Mouse (Mus musculus): ENCODE data around the gene Slc39a11. TPM values are rescaled to one million over a fixed set of nuclear protein-coding genes. Genes with fewer than 3 reads are reported as not detected.

Gene Slc39a11
- polyA plus RNA-seq, 1 experiment from 2014 or later, result 21.4 TPM

- ATAC-seq (ENCODE audit: insufficient number of reproducible peaks, insufficient read depth, low FRiP score, low TSS enrichment), result no peak
- Histone ChIP-seq H3K9ac (no peak overlapping the region), H3K4me1 (peaks cover 10% of the 10 kb centered on the region; the same call in 1 of the 2 replicates), H3K27ac (no peak overlapping the region), H3K9me3 (0 out of 2 replicates have a peak, but pooled peaks cover 4% of the 10 kb centered on the region), H3K27me3 (no peaks in the 10 kb centered on the region), H3K4me3 (no peak overlapping the region), H3K36me3 (no peaks in the 10 kb centered on the region), H3K4me2 (replicated peaks) (no peak overlapping the region)
- WGBS, result 53% methylated on average over 5 of the region's 5 CpGs
These were observed 214.2 kb downstream of the Slc39a11 start for GRCm38 (mm10) chr11:113435696-113436095.

GRCm38 (mm10) chr11:113431161-113431560 lies 218.7 kb downstream of the Slc39a11 start:
- Histone ChIP-seq H3K27ac (no peak overlapping the region), H3K27me3 (no peaks in the 10 kb centered on the region), H3K4me1 (no peaks in the 10 kb centered on the region), H3K9me3 (0 out of 2 replicates have a peak, but pooled peaks cover 4% of the 10 kb centered on the region), H3K36me3 (no peaks in the 10 kb centered on the region), H3K4me3 (no peak overlapping the region), H3K4me2 (replicated peaks) (no peak overlapping the region), H3K9ac (no peak overlapping the region)
- no peak for ATAC-seq (ENCODE audit: insufficient number of reproducible peaks, insufficient read depth, low FRiP score, low TSS enrichment)
- WGBS, result 68% methylated on average over 7 of the region's 7 CpGs

- Histone ChIP-seq H3K27me3 (no peaks in the 10 kb centered on the region), H3K4me3 (no peak overlapping the region), H3K4me2 (replicated peaks) (no peak overlapping the region), H3K4me1 (0 out of 2 replicates have a peak, but pooled peaks cover 3% of the 10 kb centered on the region), H3K27ac (no peak overlapping the region), H3K9me3 (no peaks in the 10 kb centered on the region), H3K9ac (no peak overlapping the region), H3K36me3 (no peaks in the 10 kb centered on the region)
- ATAC-seq (ENCODE audit: insufficient number of reproducible peaks, insufficient read depth, low FRiP score, low TSS enrichment), result no peak
- whole genome bisulfite sequencing, result 67% methylated on average over 9 of the region's 9 CpGs
These were observed 224.0 kb downstream of the Slc39a11 start for GRCm38 (mm10) chr11:113425882-113426281.

GRCm38 (mm10) chr11:113425454-113425853 lies 224.4 kb downstream of the Slc39a11 start:
- 67% methylated on average over 3 of the region's 3 CpGs for WGBS
- Histone ChIP-seq H3K4me1 (0 out of 2 replicates have a peak, but pooled peaks cover 3% of the 10 kb centered on the region), H3K9me3 (no peaks in the 10 kb centered on the region), H3K36me3 (no peaks in the 10 kb centered on the region), H3K27ac (no peak overlapping the region), H3K4me3 (no peak overlapping the region), H3K4me2 (replicated peaks) (no peak overlapping the region), H3K9ac (no peak overlapping the region), H3K27me3 (no peaks in the 10 kb centered on the region)
- ATAC-seq (ENCODE audit: insufficient number of reproducible peaks, insufficient read depth, low FRiP score, low TSS enrichment), result no peak

GRCm38 (mm10) chr11:113424765-113425164 lies 225.1 kb downstream of the Slc39a11 start:
- 91% methylated on average over 3 of the region's 4 CpGs for WGBS
- Histone ChIP-seq H3K4me3 (no peak overlapping the region), H3K27ac (no peak overlapping the region), H3K9ac (no peak overlapping the region), H3K9me3 (no peaks in the 10 kb centered on the region), H3K4me1 (0 out of 2 replicates have a peak, but pooled peaks cover 3% of the 10 kb centered on the region), H3K36me3 (no peaks in the 10 kb centered on the region), H3K4me2 (replicated peaks) (no peak overlapping the region), H3K27me3 (no peaks in the 10 kb centered on the region)
- no peak for ATAC-seq (ENCODE audit: insufficient number of reproducible peaks, insufficient read depth, low FRiP score, low TSS enrichment)

GRCm38 (mm10) chr11:113422598-113422997 lies 227.3 kb downstream of the Slc39a11 start:
- no peaks in the 10 kb centered on the region for H3K36me3 ChIP-seq
- no peaks in the 10 kb centered on the region for H3K27me3 ChIP-seq
- 0 out of 2 replicates have a peak, but pooled peaks cover 3% of the 10 kb centered on the region for H3K4me1 ChIP-seq
- H3K27ac ChIP-seq, result no peak overlapping the region
- no peak overlapping the region for H3K4me3 ChIP-seq
- H3K9me3 ChIP-seq, result no peaks in the 10 kb centered on the region
- no peak for ATAC-seq (ENCODE audit: insufficient number of reproducible peaks, insufficient read depth, low FRiP score, low TSS enrichment)
- no peak overlapping the region for H3K4me2 ChIP-seq (replicated peaks)
- H3K9ac ChIP-seq, result no peak overlapping the region
- 94% methylated on average over 7 of the region's 7 CpGs for WGBS

- no peak for ATAC-seq (ENCODE audit: insufficient number of reproducible peaks, insufficient read depth, low FRiP score, low TSS enrichment)
- no peaks in the 10 kb centered on the region for H3K36me3 ChIP-seq
- 84% methylated on average over 15 of the region's 15 CpGs for WGBS
- no peak overlapping the region for H3K27ac ChIP-seq
- H3K9ac ChIP-seq, result no peak overlapping the region
- no peak overlapping the region for H3K4me3 ChIP-seq
- no peaks in the 10 kb centered on the region for H3K9me3 ChIP-seq
- H3K27me3 ChIP-seq, result no peaks in the 10 kb centered on the region
- no peak overlapping the region for H3K4me2 ChIP-seq (replicated peaks)
- H3K4me1 ChIP-seq, result no peaks in the 10 kb centered on the region
These were observed 230.8 kb downstream of the Slc39a11 start for GRCm38 (mm10) chr11:113418921-113419655.

GRCm38 (mm10) chr11:113417948-113418347 lies 231.9 kb downstream of the Slc39a11 start:
- Histone ChIP-seq H3K4me1 (no peaks in the 10 kb centered on the region), H3K27me3 (no peaks in the 10 kb centered on the region), H3K4me3 (no peak overlapping the region), H3K9me3 (no peaks in the 10 kb centered on the region), H3K9ac (no peak overlapping the region), H3K4me2 (replicated peaks) (no peak overlapping the region), H3K36me3 (no peaks in the 10 kb centered on the region), H3K27ac (no peak overlapping the region)
- no peak for ATAC-seq (ENCODE audit: insufficient number of reproducible peaks, insufficient read depth, low FRiP score, low TSS enrichment)
- 77% methylated on average over 4 of the region's 4 CpGs for WGBS

- no peaks in the 10 kb centered on the region for H3K4me1 ChIP-seq
- no peak overlapping the region for H3K27ac ChIP-seq
- ATAC-seq (ENCODE audit: insufficient number of reproducible peaks, insufficient read depth, low FRiP score, low TSS enrichment), result no peak
- H3K4me2 ChIP-seq (replicated peaks), result no peak overlapping the region
- H3K27me3 ChIP-seq, result no peaks in the 10 kb centered on the region
- H3K36me3 ChIP-seq, result no peaks in the 10 kb centered on the region
- no peak overlapping the region for H3K4me3 ChIP-seq
- H3K9ac ChIP-seq, result no peak overlapping the region
- H3K9me3 ChIP-seq, result no peaks in the 10 kb centered on the region
- whole genome bisulfite sequencing, result 92% methylated on average over 4 of the region's 4 CpGs
These were observed 237.3 kb downstream of the Slc39a11 start for GRCm38 (mm10) chr11:113412545-113412944.

GRCm38 (mm10) chr11:113411798-113412197 lies 238.1 kb downstream of the Slc39a11 start:
- Histone ChIP-seq H3K4me3 (no peak overlapping the region), H3K9ac (no peak overlapping the region), H3K4me2 (replicated peaks) (no peak overlapping the region), H3K27ac (no peak overlapping the region), H3K9me3 (no peaks in the 10 kb centered on the region), H3K27me3 (no peaks in the 10 kb centered on the region), H3K4me1 (no peaks in the 10 kb centered on the region), H3K36me3 (no peaks in the 10 kb centered on the region)
- 62% methylated on average over 10 of the region's 10 CpGs for WGBS
- no peak for ATAC-seq (ENCODE audit: insufficient number of reproducible peaks, insufficient read depth, low FRiP score, low TSS enrichment)

- no peak overlapping the region for H3K27ac ChIP-seq
- no peaks in the 10 kb centered on the region for H3K4me1 ChIP-seq
- H3K9ac ChIP-seq, result no peak overlapping the region
- H3K27me3 ChIP-seq, result no peaks in the 10 kb centered on the region
- no peak for ATAC-seq (ENCODE audit: insufficient number of reproducible peaks, insufficient read depth, low FRiP score, low TSS enrichment)
- 91% methylated on average over 9 of the region's 9 CpGs for WGBS
- H3K4me2 ChIP-seq (replicated peaks), result no peak overlapping the region
- H3K36me3 ChIP-seq, result no peaks in the 10 kb centered on the region
- H3K9me3 ChIP-seq, result no peaks in the 10 kb centered on the region
- no peak overlapping the region for H3K4me3 ChIP-seq
These were observed 240.8 kb downstream of the Slc39a11 start for GRCm38 (mm10) chr11:113409121-113409520.

- no peaks in the 10 kb centered on the region for H3K4me1 ChIP-seq
- no peak overlapping the region for H3K4me3 ChIP-seq
- H3K4me2 ChIP-seq (replicated peaks), result no peak overlapping the region
- H3K27me3 ChIP-seq, result no peaks in the 10 kb centered on the region
- WGBS, result 92% methylated on average over 4 of the region's 4 CpGs
- no peaks in the 10 kb centered on the region for H3K36me3 ChIP-seq
- H3K9me3 ChIP-seq, result no peaks in the 10 kb centered on the region
- no peak for ATAC-seq (ENCODE audit: insufficient number of reproducible peaks, insufficient read depth, low FRiP score, low TSS enrichment)
- no peak overlapping the region for H3K27ac ChIP-seq
- no peak overlapping the region for H3K9ac ChIP-seq
These were observed 242.4 kb downstream of the Slc39a11 start for GRCm38 (mm10) chr11:113407474-113407873.

Data from embryonic facial prominence, embryonic 12.5 days (tissue).